Mouse (Mus musculus): ENCODE results near the gene Cpm. TPM values are rescaled to one million over a fixed set of nuclear protein-coding genes. Genes with fewer than 3 reads are reported as not detected.

The Cpm gene
- total and polyA plus RNA-seq, 3 experiments, result 2.8 to 4.0 (median 3.5) TPM

- no peak for DNase-seq
- intact Hi-C loops (cut with DNase I), result no loop called here
- TF ChIP-seq POLR2A (IDR thresholded peaks at IDR 0.05; ENCODE audit: insufficient read depth, low read depth, low read length) (no peak), CTCF (IDR thresholded peaks at IDR 0.05) (no peak), EP300 (IDR thresholded peaks at IDR 0.05; ENCODE audit: insufficient read depth, low read depth, low read length) (no peak)
- Histone ChIP-seq H3K4me1 (ENCODE audit: control insufficient read depth, insufficient read depth, low read length) (no peaks in the 10 kb centered on the region), H3K36me3 (ENCODE audit: control insufficient read depth, insufficient read depth, low read length) (no peaks in the 10 kb centered on the region), H3K9ac (ENCODE audit: low read depth, low read length) (no peak overlapping the region), H3K27me3 (ENCODE audit: control insufficient read depth, insufficient read depth, low read length) (no peaks in the 10 kb centered on the region), H3K79me2 (replicated peaks; ENCODE audit: control insufficient read depth, insufficient read depth, low read length) (no peaks in the 10 kb centered on the region), H3K27ac (no peak overlapping the region), H3K4me3 (no peak overlapping the region)
- 81% methylated on average over 9 of the region's 9 CpGs for WGBS
Observed at GRCm38 (mm10) chr10:117665376-117666275, 36.3 kb downstream of the Cpm start.

DNA sequence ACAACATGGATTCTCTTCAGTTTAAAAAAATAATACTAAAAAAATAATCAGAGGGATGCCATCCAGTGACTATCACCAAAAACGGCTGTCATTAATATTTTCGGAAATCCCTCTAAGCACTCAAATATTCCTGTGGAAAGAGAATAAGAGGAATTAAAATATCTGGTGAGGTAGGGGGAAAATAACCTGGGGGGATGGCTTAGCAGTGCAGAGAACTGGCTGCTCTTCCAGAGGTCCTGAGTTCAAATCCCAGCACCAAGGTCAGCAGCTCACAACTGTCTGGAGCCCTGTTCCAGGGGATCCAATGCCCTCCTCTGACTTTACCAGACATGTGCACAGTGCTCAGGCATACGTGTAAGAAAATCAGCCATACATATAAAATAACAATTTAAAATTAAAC, 37.1 kb downstream of the Cpm start:
- no peaks in the 10 kb centered on the region for H3K27me3 ChIP-seq (ENCODE audit: control insufficient read depth, insufficient read depth, low read length)
- no peak for DNase-seq
- H3K36me3 ChIP-seq (ENCODE audit: control insufficient read depth, insufficient read depth, low read length), result no peaks in the 10 kb centered on the region
- no peak overlapping the region for H3K9ac ChIP-seq (ENCODE audit: low read depth, low read length)
- H3K27ac ChIP-seq, result no peak overlapping the region
- intact Hi-C loops (cut with DNase I), result no loop called here
- no peaks in the 10 kb centered on the region for H3K4me1 ChIP-seq (ENCODE audit: control insufficient read depth, insufficient read depth, low read length)
- no peak overlapping the region for H3K4me3 ChIP-seq
- TF ChIP-seq POLR2A (IDR thresholded peaks at IDR 0.05; ENCODE audit: insufficient read depth, low read depth, low read length), result no peak
- TF ChIP-seq CTCF (IDR thresholded peaks at IDR 0.05), result no peak
- TF ChIP-seq EP300 (IDR thresholded peaks at IDR 0.05; ENCODE audit: insufficient read depth, low read depth, low read length), result no peak
- no peaks in the 10 kb centered on the region for H3K79me2 ChIP-seq (replicated peaks; ENCODE audit: control insufficient read depth, insufficient read depth, low read length)
- WGBS, result 91% methylated on average over 3 of the region's 3 CpGs

DNA sequence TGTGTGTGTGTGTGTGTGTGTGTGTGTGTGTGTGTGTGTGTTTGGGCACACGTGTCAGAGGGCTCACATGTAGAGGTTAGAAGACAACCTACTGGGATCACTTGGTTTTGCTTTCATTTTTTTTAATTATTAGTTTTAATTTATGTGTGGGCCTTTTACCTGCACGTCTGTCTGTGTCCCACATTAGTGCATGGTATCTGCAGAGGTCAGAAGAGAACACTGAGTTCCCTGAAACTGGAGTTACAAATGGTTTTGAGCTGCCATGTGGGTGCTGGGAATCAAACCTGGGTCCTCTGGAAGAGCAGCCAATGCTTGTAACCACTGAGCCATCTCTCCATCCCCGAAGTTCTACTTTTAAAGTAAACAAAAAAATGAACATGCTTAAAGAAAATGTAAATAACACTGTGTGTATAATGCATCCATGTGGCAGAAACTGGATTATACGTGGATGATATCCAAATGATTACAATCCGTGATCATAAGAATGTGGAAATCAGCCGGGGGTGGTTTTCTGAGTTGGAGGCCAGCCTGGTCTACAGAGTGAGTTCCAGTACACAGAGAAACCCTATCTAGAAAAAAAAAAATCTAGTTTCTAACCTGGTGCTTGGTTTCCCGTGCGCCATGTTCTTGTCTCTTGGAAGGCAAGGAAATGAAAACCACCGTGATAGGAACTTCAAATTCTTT, 37.8 kb downstream of the Cpm start:
- intact Hi-C loops (cut with DNase I), result no loop called here
- no peaks in the 10 kb centered on the region for H3K79me2 ChIP-seq (replicated peaks; ENCODE audit: control insufficient read depth, insufficient read depth, low read length)
- 90% methylated on average over 9 of the region's 9 CpGs for WGBS
- H3K4me3 ChIP-seq, result no peak overlapping the region
- no peaks in the 10 kb centered on the region for H3K4me1 ChIP-seq (ENCODE audit: control insufficient read depth, insufficient read depth, low read length)
- H3K36me3 ChIP-seq (ENCODE audit: control insufficient read depth, insufficient read depth, low read length), result no peaks in the 10 kb centered on the region
- H3K27ac ChIP-seq, result no peak overlapping the region
- no peaks in the 10 kb centered on the region for H3K27me3 ChIP-seq (ENCODE audit: control insufficient read depth, insufficient read depth, low read length)
- no peak overlapping the region for H3K9ac ChIP-seq (ENCODE audit: low read depth, low read length)
- no peak for DNase-seq
- TF ChIP-seq CTCF (IDR thresholded peaks at IDR 0.05) (no peak), POLR2A (IDR thresholded peaks at IDR 0.05; ENCODE audit: insufficient read depth, low read depth, low read length) (no peak), EP300 (IDR thresholded peaks at IDR 0.05; ENCODE audit: insufficient read depth, low read depth, low read length) (no peak)

- no peak for DNase-seq
- no peak overlapping the region for H3K4me3 ChIP-seq
- intact Hi-C loops (cut with DNase I), result no loop called here
- H3K9ac ChIP-seq (ENCODE audit: low read depth, low read length), result no peak overlapping the region
- no peaks in the 10 kb centered on the region for H3K36me3 ChIP-seq (ENCODE audit: control insufficient read depth, insufficient read depth, low read length)
- no peaks in the 10 kb centered on the region for H3K79me2 ChIP-seq (replicated peaks; ENCODE audit: control insufficient read depth, insufficient read depth, low read length)
- H3K4me1 ChIP-seq (ENCODE audit: control insufficient read depth, insufficient read depth, low read length), result no peaks in the 10 kb centered on the region
- TF ChIP-seq EP300 (IDR thresholded peaks at IDR 0.05; ENCODE audit: insufficient read depth, low read depth, low read length), result no peak
- TF ChIP-seq POLR2A (IDR thresholded peaks at IDR 0.05; ENCODE audit: insufficient read depth, low read depth, low read length), result no peak
- no peak for TF ChIP-seq CTCF (IDR thresholded peaks at IDR 0.05)
- H3K27me3 ChIP-seq (ENCODE audit: control insufficient read depth, insufficient read depth, low read length), result no peaks in the 10 kb centered on the region
- WGBS, result 92% methylated on average over 28 of the region's 28 CpGs
- H3K27ac ChIP-seq, result no peak overlapping the region
Observed at GRCm38 (mm10) chr10:117667663-117668507, 38.6 kb downstream of the Cpm start.

GRCm38 (mm10) chr10:117668546-117669300, 39.4 kb downstream of the Cpm start:
- Histone ChIP-seq H3K36me3 (ENCODE audit: control insufficient read depth, insufficient read depth, low read length) (no peaks in the 10 kb centered on the region), H3K4me1 (ENCODE audit: control insufficient read depth, insufficient read depth, low read length) (no peaks in the 10 kb centered on the region), H3K27me3 (ENCODE audit: control insufficient read depth, insufficient read depth, low read length) (no peaks in the 10 kb centered on the region), H3K9ac (ENCODE audit: low read depth, low read length) (no peak overlapping the region), H3K4me3 (no peak overlapping the region), H3K79me2 (replicated peaks; ENCODE audit: control insufficient read depth, insufficient read depth, low read length) (no peaks in the 10 kb centered on the region), H3K27ac (no peak overlapping the region)
- no peak for DNase-seq
- WGBS, result 90% methylated on average over 10 of the region's 10 CpGs
- TF ChIP-seq CTCF (IDR thresholded peaks at IDR 0.05) (no peak), POLR2A (IDR thresholded peaks at IDR 0.05; ENCODE audit: insufficient read depth, low read depth, low read length) (no peak)
- intact Hi-C loops (cut with DNase I), result no loop called here

Data from heart, adult 2 months (tissue).